Mouse (Mus musculus) hindbrain, embryonic 11.5 days (tissue): ENCODE measurements around the gene Gatm. TPM values are rescaled to one million over a fixed set of nuclear protein-coding genes. Genes with fewer than 3 reads are reported as not detected.

Experiments used
- ATAC-seq: fragments of 200-750 bp; cut with Nextera tagmentation; 2 replicates; pipeline ENCODE4 v1.8.0; 2017; ENCODE audit warnings: mild to moderate bottlenecking, moderate TSS enrichment, moderate library complexity; ENCODE audit not compliant: low FRiP score
- DNase-seq: peaks from one replicate; pipeline ENCODE4 v3.0.0-alpha.2; 2015; ENCODE audit warnings: low spot score
- H3K27ac ChIP-seq: fragments of 300-500 bp; sonication (generic); 2 replicates; pipeline ENCODE4 v1.5.1; 2014; ENCODE audit warnings: mild to moderate bottlenecking, low read depth, low read length
- H3K27me3 ChIP-seq: fragments of 300-500 bp; sonication (generic); 2 replicates; pipeline ENCODE4 v1.6.1; 2014; ENCODE audit warnings: mild to moderate bottlenecking, low read length, moderate library complexity, mixed read lengths; ENCODE audit not compliant: control insufficient read depth, insufficient read depth
- H3K36me3 ChIP-seq: fragments of 300-500 bp; sonication (generic); 2 replicates; pipeline ENCODE4 v1.6.1; 2014; ENCODE audit warnings: mild to moderate bottlenecking, low read length, moderate library complexity, mixed read lengths; ENCODE audit not compliant: control insufficient read depth, insufficient read depth
- H3K4me1 ChIP-seq: fragments of 300-500 bp; sonication (generic); replicated peaks from 2 replicates; pipeline ENCODE4 v1.6.1; 2014; ENCODE audit warnings: low read length, mixed read lengths; ENCODE audit not compliant: control insufficient read depth, insufficient read depth
- H3K4me2 ChIP-seq: fragments of 300-500 bp; sonication (generic); replicated peaks from 2 replicates; pipeline ENCODE4 v1.6.1; 2014; ENCODE audit warnings: mild to moderate bottlenecking, low read depth, low read length
- H3K4me3 ChIP-seq: fragments of 300-500 bp; sonication (generic); 2 replicates; pipeline ENCODE4 v1.5.1; 2014; ENCODE audit warnings: low read depth, low read length
- H3K9ac ChIP-seq: fragments of 300-500 bp; sonication (generic); 2 replicates; pipeline ENCODE4 v1.6.1; 2014; ENCODE audit warnings: low read depth, low read length
- H3K9me3 ChIP-seq: fragments of 300-500 bp; sonication (generic); 2 replicates; pipeline ENCODE4 v1.6.1; 2016; ENCODE audit warnings: low read length; ENCODE audit not compliant: control insufficient read depth
- WGBS: fragments of 180-500 bp; shearing (Covaris S2); extraction: QIAGEN DNeasy Blood & Tissue Kit; methylation state at CpG from one replicate; pipeline ENCODE4 v1.1.7; 2014; 5-methylcytosine and 5-hydroxymethylcytosine counted together
- polyA plus RNA-seq: library from polyadenylated mRNA; unstranded; fragments of >200 nt; fragmentation: Nextera tagmentation; extraction: Ambion mirVana; gene quantifications from 2 replicates; pipeline ENCODE4 v1.2.1, GENCODE M21; 2014

Gene Gatm
- polyA plus RNA-seq, 1 experiment from 2014 or later = 17.7 TPM

- H3K36me3 ChIP-seq = no peaks in the 10 kb centered on the region
- no peaks in the 10 kb centered on the region for H3K4me1 ChIP-seq
- no peaks in the 10 kb centered on the region for H3K9me3 ChIP-seq
- ATAC-seq (peak; percentile 43; the same call in 1 of the 2 replicates), DNase-seq (no peak)
- no peak overlapping the region for H3K27ac ChIP-seq
- WGBS = 45% methylated on average over 4 of the region's 4 CpGs
- no peak overlapping the region for H3K4me3 ChIP-seq
- no peak overlapping the region for H3K9ac ChIP-seq
- no peak overlapping the region for H3K4me2 ChIP-seq
- no peaks in the 10 kb centered on the region for H3K27me3 ChIP-seq
These were observed 7.6 kb upstream of the Gatm start for GRCm38 (mm10) chr2:122618719-122619118.

GRCm38 (mm10) chr2:122617792-122618191 is 6.7 kb upstream of the Gatm start:
- no peaks in the 10 kb centered on the region for H3K36me3 ChIP-seq
- WGBS = 77% methylated on average over 6 of the region's 6 CpGs

GRCm38 (mm10) chr2:122616237-122616636 is 5.1 kb upstream of the Gatm start:
- ATAC-seq (no peak), DNase-seq (no peak)
- no peaks in the 10 kb centered on the region for H3K9me3 ChIP-seq
- H3K4me2 ChIP-seq = no peak overlapping the region
- H3K4me3 ChIP-seq = no peak overlapping the region
- no peak overlapping the region for H3K27ac ChIP-seq
- no peaks in the 10 kb centered on the region for H3K4me1 ChIP-seq
- 83% methylated on average over 6 of the region's 6 CpGs for WGBS
- H3K9ac ChIP-seq = no peak overlapping the region
- H3K27me3 ChIP-seq = no peaks in the 10 kb centered on the region
- H3K36me3 ChIP-seq = no peaks in the 10 kb centered on the region

More at GRCm38 (mm10) chr2:122617792-122618191, 6.7 kb upstream of the Gatm start:
- Histone ChIP-seq H3K4me2 (no peak overlapping the region), H3K9me3 (no peaks in the 10 kb centered on the region), H3K4me1 (no peaks in the 10 kb centered on the region), H3K27ac (no peak overlapping the region), H3K9ac (no peak overlapping the region), H3K27me3 (no peaks in the 10 kb centered on the region), H3K4me3 (no peak overlapping the region)
- no peak for ATAC-seq
- no peak for DNase-seq

- H3K4me3 ChIP-seq = no peak overlapping the region; the same call in 1 of the 2 replicates
These were observed 511 bp upstream of the Gatm start for GRCm38 (mm10) chr2:122611654-122611973.

GRCm38 (mm10) chr2:122608820-122609219 is 2.3 kb downstream of the Gatm start:
- H3K9me3 ChIP-seq = no peaks in the 10 kb centered on the region
- no peak overlapping the region for H3K4me2 ChIP-seq
- DNase-seq (no peak), ATAC-seq (no peak)
- H3K36me3 ChIP-seq = no peaks in the 10 kb centered on the region
- no peaks in the 10 kb centered on the region for H3K4me1 ChIP-seq
- no peaks in the 10 kb centered on the region for H3K27me3 ChIP-seq
- H3K9ac ChIP-seq = no peak overlapping the region
- no peak overlapping the region for H3K27ac ChIP-seq
- H3K4me3 ChIP-seq = no peak overlapping the region
- 71% methylated on average over 9 of the region's 9 CpGs for WGBS

More at GRCm38 (mm10) chr2:122611654-122611973, 511 bp upstream of the Gatm start:
- H3K27ac ChIP-seq = no peak overlapping the region
- ATAC-seq (no peak), DNase-seq (no peak)
- no peak overlapping the region for H3K9ac ChIP-seq
- 83% methylated on average over 4 of the region's 4 CpGs for WGBS
- H3K4me2 ChIP-seq = peak overlapping the region; percentile 87
- H3K4me1 ChIP-seq = no peaks in the 10 kb centered on the region
- no peaks in the 10 kb centered on the region for H3K9me3 ChIP-seq
- H3K27me3 ChIP-seq = no peaks in the 10 kb centered on the region
- no peaks in the 10 kb centered on the region for H3K36me3 ChIP-seq

GRCm38 (mm10) chr2:122605829-122606228 is 5.3 kb downstream of the Gatm start:
- Histone ChIP-seq H3K27me3 (no peaks in the 10 kb centered on the region), H3K9me3 (no peaks in the 10 kb centered on the region), H3K9ac (no peak overlapping the region), H3K4me1 (no peaks in the 10 kb centered on the region), H3K27ac (no peak overlapping the region), H3K36me3 (no peaks in the 10 kb centered on the region), H3K4me3 (no peak overlapping the region), H3K4me2 (no peak overlapping the region)
- DNase-seq = no peak
- ATAC-seq = no peak
- WGBS = 85% methylated on average over 5 of the region's 5 CpGs

GRCm38 (mm10) chr2:122601354-122601753 is 9.7 kb downstream of the Gatm start:
- no peaks in the 10 kb centered on the region for H3K27me3 ChIP-seq
- no peak overlapping the region for H3K4me3 ChIP-seq
- H3K9me3 ChIP-seq = no peaks in the 10 kb centered on the region
- 91% methylated on average over 2 of the region's 2 CpGs for WGBS
- no peak overlapping the region for H3K27ac ChIP-seq
- no peaks in the 10 kb centered on the region for H3K4me1 ChIP-seq
- no peaks in the 10 kb centered on the region for H3K36me3 ChIP-seq
- ATAC-seq (no peak), DNase-seq (no peak)
- no peak overlapping the region for H3K4me2 ChIP-seq
- H3K9ac ChIP-seq = no peak overlapping the region

GRCm38 (mm10) chr2:122599736-122600135 is 11.4 kb downstream of the Gatm start:
- Histone ChIP-seq H3K4me1 (no peaks in the 10 kb centered on the region), H3K27ac (no peak overlapping the region), H3K27me3 (no peaks in the 10 kb centered on the region), H3K4me3 (no peak overlapping the region), H3K9ac (no peak overlapping the region), H3K4me2 (no peak overlapping the region), H3K36me3 (no peaks in the 10 kb centered on the region), H3K9me3 (no peaks in the 10 kb centered on the region)
- DNase-seq = no peak
- 88% methylated on average over 2 of the region's 2 CpGs for WGBS
- no peak for ATAC-seq

GRCm38 (mm10) chr2:122595461-122595860 is 15.6 kb downstream of the Gatm start:
- Histone ChIP-seq H3K9me3 (no peaks in the 10 kb centered on the region), H3K4me1 (no peaks in the 10 kb centered on the region), H3K4me3 (no peak overlapping the region), H3K27ac (no peak overlapping the region), H3K4me2 (no peak overlapping the region), H3K36me3 (no peaks in the 10 kb centered on the region), H3K27me3 (no peaks in the 10 kb centered on the region), H3K9ac (no peak overlapping the region)
- WGBS = 94% methylated on average over 16 of the region's 16 CpGs
- DNase-seq (no peak), ATAC-seq (no peak)
